Mouse (Mus musculus): ENCODE measurements around the gene Fignl1.

- TF ChIP-seq POLR2A (IDR thresholded peaks at IDR 0.05; ENCODE audit: low read depth, low read length) (0 out of 2 replicates have a peak, but pooled peaks have one; percentile 25), RAD21 (IDR thresholded peaks at IDR 0.05; ENCODE audit: low read depth, low read length) (no peak), ZNF384 (IDR thresholded peaks at IDR 0.05; ENCODE audit: low read depth, low read length) (no peak), USF1 (IDR thresholded peaks at IDR 0.05; ENCODE audit: low read depth, low read length) (no peak), MAX (IDR thresholded peaks at IDR 0.05; ENCODE audit: low read length) (no peak), EP300 (IDR thresholded peaks at IDR 0.05; ENCODE audit: low read length) (no peak), CHD2 (IDR thresholded peaks at IDR 0.05; ENCODE audit: low read length) (no peak), MYC (IDR thresholded peaks at IDR 0.05; ENCODE audit: low read depth, low read length) (no peak), JUN (IDR thresholded peaks at IDR 0.05; ENCODE audit: insufficient read depth, low read depth, low read length) (no peak), SIN3A (IDR thresholded peaks at IDR 0.05; ENCODE audit: low read length) (no peak), ELF1 (IDR thresholded peaks at IDR 0.05; ENCODE audit: low read depth, low read length) (no peak)
Measured at GRCm38 (mm10) chr11:11752859-11753258, 55.9 kb downstream of the Fignl1 start.
